Mouse (Mus musculus): ENCODE data around the gene Serpinb8. TPM values are rescaled to one million over a fixed set of nuclear protein-coding genes. Genes with fewer than 3 reads are reported as not detected.

Gene Serpinb8
- polyA plus RNA-seq (2016; fragmentation: Nextera tagmentation; extraction: Ambion mirVana), result 1.4 and 1.7 TPM in 2 replicates

DNA sequence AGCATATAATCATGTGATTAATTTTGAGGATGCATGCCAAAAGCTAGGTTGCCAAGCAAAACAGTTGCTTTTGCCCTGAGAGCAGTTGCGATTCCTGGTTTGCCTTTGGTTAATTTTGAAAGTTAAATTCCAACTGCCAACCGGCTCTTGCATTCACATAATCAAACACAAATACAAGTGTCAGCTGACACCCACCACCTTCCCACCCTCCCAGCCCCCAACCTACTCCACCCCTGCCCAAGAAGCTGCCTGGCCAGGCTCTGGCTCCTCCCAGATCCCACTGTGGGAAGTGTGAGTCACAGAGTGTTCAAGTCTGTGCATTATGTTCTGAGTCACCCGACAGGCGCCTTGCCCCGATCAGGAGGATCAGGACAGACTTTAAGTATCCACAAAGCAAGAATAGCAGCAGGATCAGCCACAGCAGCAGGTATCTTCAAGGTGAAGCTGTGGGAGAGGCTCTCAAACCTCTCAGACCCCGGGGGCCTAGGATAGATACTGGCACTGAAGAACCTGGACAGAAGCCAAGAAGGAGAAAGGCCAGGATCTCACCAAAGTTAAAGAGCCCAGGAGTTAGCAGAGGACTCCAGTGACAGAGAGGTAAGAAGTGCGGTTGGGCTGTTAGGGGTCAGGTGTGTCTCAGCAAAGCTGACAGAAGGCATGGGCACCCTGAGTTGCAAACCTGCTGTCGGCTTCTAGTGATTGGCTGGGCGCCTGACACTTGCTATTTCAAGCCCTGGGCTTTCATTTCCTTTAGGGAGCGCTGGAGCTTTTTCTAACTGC is at the start of gene Serpinb8:
Gene Serpinb8 (plus strand): TSS at position 316 of the 780 bp plus-strand sequence.
- peak within 1 kb of the TSS; percentile 6; the same call in 1 of the 2 replicates for H3K4me3 ChIP-seq
- DNase-seq (ENCODE audit: low spot score), result peak; percentile 74
- peaks cover 8% of the 10 kb centered on the region; the same call in 1 of the 2 replicates for H3K4me1 ChIP-seq
- 41% methylated on average over 10 of the region's 10 CpGs for WGBS
- no peaks in the 10 kb centered on the region for H3K27me3 ChIP-seq (ENCODE audit: insufficient read depth, poor library complexity, severe bottlenecking)
- H3K27ac ChIP-seq, result no peak within 1 kb of the TSS
- H3K36me3 ChIP-seq, result no peaks in the 10 kb centered on the region
- no peaks in the 10 kb centered on the region for H3K9me3 ChIP-seq

DNA sequence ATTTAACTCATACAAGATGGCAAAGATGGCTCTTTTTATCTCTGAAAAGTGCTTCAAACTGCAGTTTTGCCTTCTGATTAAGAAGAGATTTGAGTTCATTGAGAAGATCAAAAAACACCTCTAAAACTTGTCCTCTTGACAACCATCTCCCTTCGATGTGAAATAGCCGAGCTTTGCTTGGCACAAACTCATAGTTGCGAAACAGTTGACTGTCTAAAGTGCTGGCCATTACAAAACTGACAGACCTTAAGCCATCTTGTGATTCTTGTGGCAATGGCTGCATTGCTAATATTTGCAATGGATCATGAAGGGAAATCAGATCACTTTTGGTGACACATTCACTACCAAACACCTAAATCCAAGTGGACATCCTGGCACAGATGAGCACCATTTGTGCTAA is 30.3 kb upstream of the Serpinb8 start:
- H3K36me3 ChIP-seq, result no peaks in the 10 kb centered on the region
- H3K27ac ChIP-seq, result no peak overlapping the region
- 90% methylated on average over 3 of the region's 3 CpGs for WGBS
- no peak overlapping the region for H3K4me3 ChIP-seq
- DNase-seq (ENCODE audit: low spot score), result no peak
- H3K9me3 ChIP-seq, result no peaks in the 10 kb centered on the region
- H3K27me3 ChIP-seq (ENCODE audit: insufficient read depth, poor library complexity, severe bottlenecking), result no peaks in the 10 kb centered on the region
- no peaks in the 10 kb centered on the region for H3K4me1 ChIP-seq

DNA sequence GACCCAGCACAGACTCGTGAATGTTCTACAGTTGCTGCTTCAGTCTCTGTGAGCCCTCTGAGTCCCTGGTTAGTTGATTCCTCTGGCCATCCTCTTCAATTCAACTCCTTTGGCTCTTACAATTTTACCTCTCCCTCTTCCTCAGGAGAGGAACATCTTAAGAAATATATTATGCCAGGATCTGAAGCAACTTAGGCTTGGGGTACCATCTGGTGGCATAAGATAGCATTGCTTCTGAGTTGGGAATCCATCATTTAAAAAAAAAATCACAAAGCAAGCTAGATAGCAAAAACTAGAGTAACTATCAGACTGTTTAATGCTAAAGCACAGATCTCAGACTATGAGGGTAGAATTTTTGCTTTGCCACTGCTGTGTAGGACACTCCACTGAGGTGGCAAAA is 27.7 kb upstream of the Serpinb8 start:
- 77% methylated on average over 1 of the region's 1 CpGs for WGBS
- Histone ChIP-seq H3K27ac (no peak overlapping the region), H3K27me3 (ENCODE audit: insufficient read depth, poor library complexity, severe bottlenecking) (no peaks in the 10 kb centered on the region), H3K4me3 (no peak overlapping the region), H3K9me3 (no peaks in the 10 kb centered on the region), H3K36me3 (no peaks in the 10 kb centered on the region), H3K4me1 (no peaks in the 10 kb centered on the region)
- no peak for DNase-seq (ENCODE audit: low spot score)

DNA sequence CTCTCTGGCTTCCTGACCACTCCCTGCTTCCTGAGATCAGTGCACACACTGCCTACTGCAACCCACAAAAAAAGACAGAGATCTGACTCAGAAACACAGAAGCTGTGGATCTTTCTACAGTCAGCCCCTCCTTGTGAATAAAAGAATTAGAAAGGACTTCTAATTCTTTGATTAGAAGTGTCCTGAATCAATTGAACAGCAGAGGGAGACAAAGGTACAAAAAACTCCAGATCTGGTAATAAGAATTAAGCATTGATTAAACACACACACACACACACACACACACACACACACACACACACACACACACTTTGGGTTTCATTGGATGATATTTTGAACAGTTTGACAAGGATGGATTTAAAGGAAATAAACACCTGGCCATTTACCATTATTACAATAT is 24.2 kb upstream of the Serpinb8 start:
- Histone ChIP-seq H3K4me1 (no peaks in the 10 kb centered on the region), H3K4me3 (no peak overlapping the region), H3K27ac (no peak overlapping the region), H3K36me3 (no peaks in the 10 kb centered on the region), H3K27me3 (ENCODE audit: insufficient read depth, poor library complexity, severe bottlenecking) (no peaks in the 10 kb centered on the region), H3K9me3 (no peaks in the 10 kb centered on the region)
- no peak for DNase-seq (ENCODE audit: low spot score)

DNA sequence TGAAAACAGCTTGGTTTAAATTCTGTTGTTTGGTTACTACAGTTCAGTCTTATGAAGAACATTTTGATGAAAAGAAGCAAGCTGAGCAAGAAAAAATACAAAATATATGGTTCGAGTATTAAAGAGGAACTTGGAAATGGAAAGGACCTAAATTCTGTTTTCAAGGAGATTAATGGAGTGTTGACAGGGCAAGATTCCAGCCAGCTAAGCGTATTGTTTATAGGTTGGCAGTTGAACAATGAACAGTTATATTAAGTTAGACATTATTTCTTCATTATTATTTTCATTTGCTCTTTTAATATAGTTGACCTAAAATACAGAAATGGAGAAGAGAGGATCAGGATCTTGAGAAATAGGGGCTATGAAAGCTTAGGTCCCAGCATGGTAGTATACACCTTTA is 13.7 kb upstream of the Serpinb8 start:
- no peaks in the 10 kb centered on the region for H3K9me3 ChIP-seq
- H3K4me3 ChIP-seq, result no peak overlapping the region
- H3K27ac ChIP-seq, result no peak overlapping the region
- no peaks in the 10 kb centered on the region for H3K27me3 ChIP-seq (ENCODE audit: insufficient read depth, poor library complexity, severe bottlenecking)
- no peaks in the 10 kb centered on the region for H3K4me1 ChIP-seq
- no peaks in the 10 kb centered on the region for H3K36me3 ChIP-seq
- DNase-seq (ENCODE audit: low spot score), result no peak
- WGBS, result 84% methylated on average over 2 of the region's 2 CpGs

DNA sequence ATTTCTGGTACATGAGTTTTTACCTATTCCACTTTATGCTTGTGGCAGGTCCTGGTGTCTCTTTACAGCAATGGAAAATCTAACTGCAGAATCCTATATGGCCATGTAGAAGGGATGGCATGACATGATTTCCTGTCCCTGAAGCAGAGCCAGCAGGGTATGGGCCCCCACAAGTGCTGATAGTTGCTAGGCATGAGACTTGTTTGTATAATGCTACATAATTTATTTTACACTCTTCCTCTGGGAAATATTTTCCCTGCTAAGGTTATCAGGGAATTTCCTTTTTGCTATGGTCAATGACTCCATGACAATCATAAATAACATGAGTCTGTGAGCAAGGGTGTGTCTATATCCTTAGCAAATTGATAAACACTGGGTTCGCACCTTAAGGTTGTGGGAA is 12.3 kb upstream of the Serpinb8 start:
- no peaks in the 10 kb centered on the region for H3K36me3 ChIP-seq
- no peak overlapping the region for H3K27ac ChIP-seq
- no peak for DNase-seq (ENCODE audit: low spot score)
- H3K4me1 ChIP-seq, result no peaks in the 10 kb centered on the region
- H3K4me3 ChIP-seq, result no peak overlapping the region
- H3K9me3 ChIP-seq, result no peaks in the 10 kb centered on the region
- no peaks in the 10 kb centered on the region for H3K27me3 ChIP-seq (ENCODE audit: insufficient read depth, poor library complexity, severe bottlenecking)
- WGBS, result 81% methylated on average over 1 of the region's 1 CpGs

DNA sequence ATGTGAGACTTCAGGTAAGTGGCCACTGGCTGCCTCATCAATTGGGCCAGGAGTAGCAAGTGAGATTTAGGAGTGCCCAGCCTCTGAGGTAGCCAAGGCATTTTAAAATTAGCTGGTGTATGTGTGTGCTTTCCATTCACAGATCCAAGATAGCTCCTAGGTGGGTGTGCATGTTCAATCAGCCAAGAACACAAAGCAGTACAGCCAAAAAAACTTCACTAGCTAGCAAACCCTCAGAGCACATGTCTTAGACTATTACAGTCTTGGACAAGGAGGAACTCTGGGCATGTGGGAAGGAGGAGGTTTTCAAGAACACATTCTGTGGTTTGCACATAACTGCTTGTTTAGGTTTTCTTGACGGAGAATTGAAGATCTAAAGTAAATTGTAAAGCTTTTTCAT is 8.6 kb upstream of the Serpinb8 start:
- H3K27me3 ChIP-seq (ENCODE audit: insufficient read depth, poor library complexity, severe bottlenecking), result no peaks in the 10 kb centered on the region
- WGBS, result 75% methylated on average over 1 of the region's 1 CpGs

DNA sequence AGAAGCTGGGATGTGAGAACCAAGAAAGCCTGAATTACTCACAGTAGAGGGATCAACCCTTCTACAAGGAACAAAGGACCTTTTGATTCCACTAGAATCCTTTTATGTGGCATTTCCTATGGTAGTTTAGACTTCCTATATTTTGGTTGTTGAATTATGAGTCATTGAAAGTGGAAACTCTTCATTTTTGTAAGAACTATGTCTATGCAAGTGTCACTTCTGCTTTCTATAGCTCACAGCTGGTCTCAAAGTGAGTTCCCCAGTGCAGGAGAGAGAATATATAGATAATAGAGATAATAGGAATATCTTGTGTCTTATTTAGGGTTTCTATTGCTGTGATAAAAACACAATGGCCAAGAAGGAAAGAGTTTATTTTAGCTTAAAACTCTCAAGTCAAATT is 6.9 kb upstream of the Serpinb8 start:
- Histone ChIP-seq H3K27ac (no peak overlapping the region), H3K9me3 (no peaks in the 10 kb centered on the region), H3K4me3 (no peak overlapping the region), H3K4me1 (no peaks in the 10 kb centered on the region), H3K27me3 (ENCODE audit: insufficient read depth, poor library complexity, severe bottlenecking) (no peaks in the 10 kb centered on the region), H3K36me3 (no peaks in the 10 kb centered on the region)
- DNase-seq (ENCODE audit: low spot score), result no peak

More for the DNA sequence above, 8.6 kb upstream of the Serpinb8 start:
- Histone ChIP-seq H3K4me1 (no peaks in the 10 kb centered on the region), H3K9me3 (no peaks in the 10 kb centered on the region), H3K36me3 (no peaks in the 10 kb centered on the region), H3K4me3 (no peak overlapping the region), H3K27ac (no peak overlapping the region)
- no peak for DNase-seq (ENCODE audit: low spot score)

DNA sequence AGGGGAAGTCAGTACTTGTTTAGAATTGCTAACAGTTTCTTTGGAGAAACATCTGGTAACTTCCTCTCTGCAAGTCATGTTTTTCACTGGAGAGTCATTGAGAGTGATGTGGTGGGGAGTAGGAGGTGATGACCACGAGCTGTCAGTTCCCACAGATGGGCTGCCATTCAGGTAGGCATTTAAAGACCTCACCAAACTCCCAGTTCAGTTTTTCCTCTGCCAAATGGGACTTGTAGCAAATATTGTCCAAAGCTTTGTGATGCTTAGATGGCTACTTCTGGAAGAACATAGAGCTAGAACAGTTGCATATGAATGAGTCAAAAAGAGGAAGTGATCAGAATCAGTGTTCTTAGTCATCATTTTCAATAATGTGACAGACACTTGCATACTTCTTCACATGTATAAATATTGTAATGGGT is 5.8 kb upstream of the Serpinb8 start:
- Histone ChIP-seq H3K4me1 (no peaks in the 10 kb centered on the region), H3K4me3 (no peak overlapping the region), H3K27me3 (ENCODE audit: insufficient read depth, poor library complexity, severe bottlenecking) (no peaks in the 10 kb centered on the region), H3K36me3 (no peaks in the 10 kb centered on the region), H3K27ac (no peak overlapping the region), H3K9me3 (no peaks in the 10 kb centered on the region)
- no peak for DNase-seq (ENCODE audit: low spot score)
- 61% methylated on average over 1 of the region's 1 CpGs for WGBS

DNA sequence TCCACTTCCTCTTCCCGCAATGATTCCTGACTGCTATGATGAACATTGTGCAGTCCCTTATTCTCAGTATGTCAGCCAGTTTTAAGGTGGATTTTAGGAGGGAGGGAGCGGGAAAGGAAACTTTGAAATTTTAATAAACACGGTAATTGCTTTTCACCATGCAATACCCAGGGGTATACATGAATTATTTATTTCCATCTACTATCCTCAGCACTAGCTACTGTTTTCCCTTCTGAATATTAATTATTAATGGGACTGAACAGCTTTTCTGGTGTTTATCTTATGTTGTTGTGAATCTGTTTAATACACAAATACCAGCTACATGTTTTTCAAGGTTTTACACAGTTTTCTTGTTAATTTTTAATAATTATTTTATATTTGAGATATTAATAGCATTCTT is 4.9 kb upstream of the Serpinb8 start:
- no peaks in the 10 kb centered on the region for H3K27me3 ChIP-seq (ENCODE audit: insufficient read depth, poor library complexity, severe bottlenecking)
- H3K9me3 ChIP-seq, result no peaks in the 10 kb centered on the region
- no peaks in the 10 kb centered on the region for H3K36me3 ChIP-seq
- 85% methylated on average over 3 of the region's 3 CpGs for WGBS
- DNase-seq (ENCODE audit: low spot score), result no peak
- H3K4me1 ChIP-seq, result peaks cover 3% of the 10 kb centered on the region; the same call in 1 of the 2 replicates
- H3K27ac ChIP-seq, result no peak overlapping the region
- no peak overlapping the region for H3K4me3 ChIP-seq

DNA sequence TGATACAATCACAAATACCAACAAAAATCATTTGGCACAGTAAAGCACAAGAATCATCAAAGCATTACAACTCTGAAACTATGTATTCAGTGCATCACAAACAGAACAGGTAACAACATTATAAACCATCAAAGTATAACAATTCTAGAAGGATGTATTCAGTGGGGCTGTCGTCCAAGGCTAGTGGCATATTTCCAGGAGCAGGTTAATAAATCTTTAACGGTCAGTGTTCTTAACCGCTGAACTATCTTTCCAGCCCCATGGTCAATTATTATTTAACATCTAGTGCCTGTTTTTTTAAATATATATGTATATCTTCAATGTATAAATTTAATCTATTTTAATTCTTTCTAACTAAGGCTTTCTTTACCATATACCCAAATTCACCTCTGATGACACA is 3.6 kb upstream of the Serpinb8 start:
- DNase-seq (ENCODE audit: low spot score), result no peak
- no peak overlapping the region for H3K27ac ChIP-seq
- H3K4me1 ChIP-seq, result peaks cover 8% of the 10 kb centered on the region; the same call in 1 of the 2 replicates
- 86% methylated on average over 3 of the region's 3 CpGs for WGBS
- H3K36me3 ChIP-seq, result no peaks in the 10 kb centered on the region
- H3K27me3 ChIP-seq (ENCODE audit: insufficient read depth, poor library complexity, severe bottlenecking), result no peaks in the 10 kb centered on the region
- no peak overlapping the region for H3K4me3 ChIP-seq
- H3K9me3 ChIP-seq, result no peaks in the 10 kb centered on the region

DNA sequence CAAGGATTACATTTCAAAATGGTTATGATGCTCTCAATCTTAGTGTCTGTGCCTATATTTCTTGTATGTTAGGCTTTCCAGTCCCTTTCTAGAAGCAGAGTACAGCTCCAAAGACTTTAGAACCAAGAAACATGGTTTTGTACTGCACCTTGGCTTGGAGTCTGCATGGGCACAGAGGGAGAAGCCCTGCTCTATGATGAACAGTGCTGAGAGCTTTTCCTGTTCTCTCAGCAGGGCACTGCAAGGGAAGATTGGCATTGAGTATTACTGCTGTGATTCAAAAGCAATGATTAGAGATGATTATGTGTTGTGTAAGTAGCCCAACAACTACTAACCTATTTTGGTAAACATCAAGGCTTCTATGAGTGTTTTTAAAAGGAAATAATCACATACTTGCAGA is 1.6 kb upstream of the Serpinb8 start:
- H3K4me3 ChIP-seq, result no peak overlapping the region
- no peaks in the 10 kb centered on the region for H3K36me3 ChIP-seq
- H3K27ac ChIP-seq, result no peak overlapping the region
- DNase-seq (ENCODE audit: low spot score), result no peak
- H3K9me3 ChIP-seq, result no peaks in the 10 kb centered on the region
- H3K27me3 ChIP-seq (ENCODE audit: insufficient read depth, poor library complexity, severe bottlenecking), result no peaks in the 10 kb centered on the region
- H3K4me1 ChIP-seq, result peaks cover 8% of the 10 kb centered on the region; the same call in 1 of the 2 replicates

DNA sequence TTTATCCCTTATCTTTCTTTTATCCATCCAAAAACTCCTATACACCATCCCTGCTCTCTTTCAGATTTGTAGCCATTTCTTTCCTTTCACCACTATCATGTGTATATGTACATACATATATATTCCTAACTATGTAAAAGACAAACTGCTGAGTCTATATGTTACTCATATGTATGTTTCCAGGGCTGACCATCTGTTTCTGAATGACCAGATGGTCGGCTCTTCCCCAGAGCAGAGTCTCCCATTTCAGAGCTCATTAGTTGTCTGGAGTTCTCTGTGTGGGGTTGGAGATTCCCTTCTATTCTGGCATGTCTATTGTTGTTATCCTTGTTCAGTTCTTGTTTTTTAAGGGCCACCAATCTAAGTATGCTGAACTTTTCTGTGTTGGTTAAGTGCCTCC is 1.2 kb upstream of the Serpinb8 start:
- H3K27me3 ChIP-seq (ENCODE audit: insufficient read depth, poor library complexity, severe bottlenecking), result no peaks in the 10 kb centered on the region
- H3K4me3 ChIP-seq, result no peak overlapping the region
- WGBS, result 83% methylated on average over 1 of the region's 1 CpGs
- no peak overlapping the region for H3K27ac ChIP-seq
- no peaks in the 10 kb centered on the region for H3K36me3 ChIP-seq
- no peak for DNase-seq (ENCODE audit: low spot score)
- no peaks in the 10 kb centered on the region for H3K9me3 ChIP-seq
- H3K4me1 ChIP-seq, result peaks cover 8% of the 10 kb centered on the region; the same call in 1 of the 2 replicates

DNA sequence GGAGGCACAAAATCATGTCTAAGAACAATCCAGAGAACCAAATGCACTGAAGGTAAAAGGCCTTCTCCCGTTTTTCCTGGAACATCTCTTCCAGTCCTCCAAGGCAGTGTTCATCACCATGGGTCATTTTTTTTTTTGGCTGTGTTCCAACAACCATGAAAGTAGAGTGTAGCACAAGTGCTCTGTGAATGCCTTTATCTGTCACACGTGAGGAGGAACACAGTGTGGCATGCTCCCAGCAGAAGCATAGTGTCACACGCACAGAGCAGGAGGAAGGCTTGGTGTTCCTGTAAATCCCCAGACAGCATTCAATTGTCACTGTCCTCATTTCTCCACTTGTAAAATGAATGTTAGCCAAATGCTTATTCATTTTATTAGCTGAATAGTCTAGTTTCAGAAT is 2.8 kb downstream of the Serpinb8 start:
- no peak for DNase-seq (ENCODE audit: low spot score)
- H3K27me3 ChIP-seq (ENCODE audit: insufficient read depth, poor library complexity, severe bottlenecking), result no peaks in the 10 kb centered on the region
- 55% methylated on average over 3 of the region's 3 CpGs for WGBS
- H3K4me3 ChIP-seq, result no peak overlapping the region
- H3K36me3 ChIP-seq, result no peaks in the 10 kb centered on the region
- H3K9me3 ChIP-seq, result no peaks in the 10 kb centered on the region
- no peak overlapping the region for H3K27ac ChIP-seq
- H3K4me1 ChIP-seq, result peaks cover 8% of the 10 kb centered on the region; the same call in 1 of the 2 replicates
